ENCODE assay signal across 16 mouse cellular contexts in the genomic region with DNA sequence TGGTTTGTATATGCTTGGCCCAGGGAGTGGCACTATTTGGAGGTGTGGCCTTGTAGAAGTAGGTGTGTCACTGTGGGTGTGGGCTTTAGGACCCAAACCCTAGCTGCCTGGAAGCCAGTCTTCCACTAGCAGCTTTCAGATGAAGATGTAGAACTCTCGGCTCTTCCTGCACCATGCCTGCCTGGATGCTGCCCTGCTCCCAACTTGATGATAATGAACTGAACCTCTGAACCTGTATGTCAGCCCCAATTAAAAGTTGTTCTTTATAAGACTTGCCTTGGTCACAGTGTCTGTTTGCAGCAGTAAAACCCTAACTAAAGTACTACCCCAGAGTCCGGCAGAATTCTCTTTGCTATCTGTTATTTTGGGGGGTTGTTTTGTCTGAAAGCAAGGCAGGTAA. TPM values are rescaled to one million over a fixed set of nuclear protein-coding genes. Genes with fewer than 3 reads are reported as not detected.
DNase-seq lines count a peak whose midpoint lies in the region.
"Had no signal": no experiment of that assay in that cellular context is flagged by ENCODE, and none has a peak within 500 bp of the region (broad histone marks: within the 10 kb centered on the region; RNA-seq: fewer than 3 reads in every experiment).

No protein-coding gene starts in this region.

- intact Hi-C loops in heart, postnatal 10 days (cut with DNase I) = no loop called here

- peak; percentile 2 for DNase-seq in adrenal gland, postnatal 10 days
- DNase-seq in adrenal gland, adult 8-10 months = no peak
- peak; percentile 85 for DNase-seq in heart, adult 11 months
- no peak for DNase-seq in heart, postnatal 10 days
- peak; percentile 41 for DNase-seq in testis, postnatal 10 days (ENCODE audit: low spot score)
- no peak for DNase-seq in testis, postnatal 14 days (ENCODE audit: low spot score)
- peak; percentile 6 for DNase-seq in thymus, postnatal 4 days
- DNase-seq in thymus, postnatal 25 days = no peak
- DNase-seq: cerebellum, adult 11 months; cerebellum, adult 18-20 months; cerebellum, adult 8-10 months; cerebellum, adult 9-11 months; cerebellum, postnatal 14 days; cerebellum, postnatal 36 days; embryo, embryonic 11 days had no signal

RNA-seq across cellular contexts. Expression of gene Rsph1, which starts 7.4 kb away (rescaled TPM):
- total RNA-seq in adrenal gland, postnatal 10 days (2021) = 1 to 10 TPM; 3.5 to 4.6 TPM
- total RNA-seq in adrenal gland, adult 8-10 months (2022) = 10 to 100 TPM in 2 of 4 experiments, 1 to 10 TPM in 2; 3.9 to 14.9 (median 9.1) TPM
- total RNA-seq in heart, postnatal 10 days (2021) = 1 to 10 TPM; 1.2 to 1.7 TPM
- total RNA-seq: common myeloid progenitor, adult 5-6 weeks had no signal

RNA-seq across cellular contexts. Expression of gene Slc37a1, which starts 16.8 kb away (rescaled TPM):
- total RNA-seq in adrenal gland, postnatal 10 days (2021) = 10 to 100 TPM in 1 of 2 experiments, 1 to 10 TPM in 1; 4.4 to 10.9 TPM
- 10 to 100 TPM; 13.1 to 26.4 (median 22.5) TPM for total RNA-seq in adrenal gland, adult 8-10 months (2022)
- total RNA-seq in heart, postnatal 10 days (2021) = 10 to 100 TPM; 10.6 TPM

Comparison
In these comparisons a context has a peak if more than half of its experiments do, and no peak if none do; other contexts are left out.
1. DNase-seq: peak in adrenal gland, postnatal 10 days (single experiment), heart, adult 11 months (single experiment), testis, postnatal 10 days (single experiment) and thymus, postnatal 4 days (single experiment); none in adrenal gland, adult 8-10 months (single experiment), heart, postnatal 10 days (0 of 2), testis, postnatal 14 days (single experiment) and thymus, postnatal 25 days (single experiment).